Mouse (Mus musculus) hindbrain, embryonic 16.5 days (tissue): ENCODE measurements around the gene Tmem262. TPM values are rescaled to one million over a fixed set of nuclear protein-coding genes. Genes with fewer than 3 reads are reported as not detected.

Source experiments
- ATAC-seq: fragments of 200-750 bp; cut with Nextera tagmentation; 2 replicates; pipeline ENCODE4 v1.8.0; 2017; ENCODE audit warnings: moderate TSS enrichment, moderate library complexity
- H3K27ac ChIP-seq: fragments of 300-500 bp; sonication (generic); 2 replicates; pipeline ENCODE4 v1.5.1; 2014; ENCODE audit warnings: low read depth, mild to moderate bottlenecking, control low read depth, low read length, moderate library complexity
- H3K27me3 ChIP-seq: fragments of 300-500 bp; sonication (generic); replicated peaks from 2 replicates; pipeline ENCODE4 v1.6.1; 2014; ENCODE audit warnings: low read length; ENCODE audit not compliant: control insufficient read depth, insufficient read depth
- H3K36me3 ChIP-seq: fragments of 300-500 bp; sonication (generic); 2 replicates; pipeline ENCODE4 v1.6.1; 2014; ENCODE audit warnings: mild to moderate bottlenecking, low read length, moderate library complexity, mixed read lengths; ENCODE audit not compliant: control insufficient read depth, insufficient read depth
- H3K4me1 ChIP-seq: fragments of 300-500 bp; sonication (generic); 2 replicates; pipeline ENCODE4 v1.6.1; 2014; ENCODE audit warnings: low read depth, low read length; ENCODE audit not compliant: control insufficient read depth, insufficient read depth
- H3K4me2 ChIP-seq: fragments of 300-500 bp; sonication (generic); 2 replicates; pipeline ENCODE4 v1.6.1; 2014; ENCODE audit warnings: mild to moderate bottlenecking, low read length, control low read depth, moderate library complexity
- H3K4me3 ChIP-seq: fragments of 300-500 bp; sonication (generic); 2 replicates; pipeline ENCODE4 v1.5.1; 2014; ENCODE audit warnings: mild to moderate bottlenecking, low read length, control low read depth, moderate library complexity
- H3K9ac ChIP-seq: fragments of 300-500 bp; sonication (generic); 2 replicates; pipeline ENCODE4 v1.6.1; 2014; ENCODE audit warnings: low read depth, mild to moderate bottlenecking, control low read depth, low read length, moderate library complexity
- H3K9me3 ChIP-seq: fragments of 300-500 bp; sonication (generic); 2 replicates; pipeline ENCODE4 v1.6.1; 2014; ENCODE audit warnings: mild to moderate bottlenecking, low read length, moderate library complexity; ENCODE audit not compliant: control insufficient read depth
- WGBS: fragments of 180-500 bp; shearing (Covaris S2); extraction: QIAGEN DNeasy Blood & Tissue Kit; methylation state at CpG from one replicate; pipeline ENCODE4 v1.1.7; 2014; 5-methylcytosine and 5-hydroxymethylcytosine counted together
- microRNA-seq: library from miRNA; unstranded; fragments of <30 nt; microRNA quantifications from one replicate; pipeline ENCODE4, GENCODE M21; 2017
- polyA plus RNA-seq: library from polyadenylated mRNA; unstranded; fragments of >200 nt; fragmentation: Nextera tagmentation; extraction: Ambion mirVana; gene quantifications from 2 replicates; pipeline ENCODE4 v1.2.1, GENCODE M21; 2015

The Tmem262 gene
- polyA plus RNA-seq, 1 experiment from 2014 or later: not detected

DNA sequence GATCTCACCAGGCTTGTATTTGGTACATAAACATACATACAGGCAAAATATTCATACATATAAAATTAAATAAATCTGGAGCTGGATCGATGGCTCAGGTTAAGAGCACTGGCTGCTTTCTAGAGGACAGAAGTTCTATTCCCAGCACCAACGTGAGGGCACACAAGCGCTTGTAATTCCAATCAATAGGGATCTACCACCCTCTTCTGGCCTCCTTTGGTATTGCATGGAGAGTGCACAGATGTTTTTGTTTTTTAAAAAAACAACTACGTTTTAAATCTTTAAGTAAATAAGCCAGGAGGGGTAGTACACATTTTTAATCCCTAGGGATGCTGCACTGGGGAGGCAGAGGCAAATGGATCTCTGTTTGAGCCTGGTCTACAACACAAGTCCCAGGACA, 46.5 kb downstream of the Tmem262 start:
- no peak overlapping the region for H3K9ac ChIP-seq
- no peak overlapping the region for H3K27ac ChIP-seq
- no peak overlapping the region for H3K4me3 ChIP-seq
- WGBS: 19% methylated on average over 4 of the region's 4 CpGs
- no peak for ATAC-seq
- H3K4me1 ChIP-seq: no peaks in the 10 kb centered on the region
- H3K27me3 ChIP-seq: no peaks in the 10 kb centered on the region
- no peaks in the 10 kb centered on the region for H3K9me3 ChIP-seq
- H3K36me3 ChIP-seq: no peaks in the 10 kb centered on the region
- H3K4me2 ChIP-seq: no peak overlapping the region

DNA sequence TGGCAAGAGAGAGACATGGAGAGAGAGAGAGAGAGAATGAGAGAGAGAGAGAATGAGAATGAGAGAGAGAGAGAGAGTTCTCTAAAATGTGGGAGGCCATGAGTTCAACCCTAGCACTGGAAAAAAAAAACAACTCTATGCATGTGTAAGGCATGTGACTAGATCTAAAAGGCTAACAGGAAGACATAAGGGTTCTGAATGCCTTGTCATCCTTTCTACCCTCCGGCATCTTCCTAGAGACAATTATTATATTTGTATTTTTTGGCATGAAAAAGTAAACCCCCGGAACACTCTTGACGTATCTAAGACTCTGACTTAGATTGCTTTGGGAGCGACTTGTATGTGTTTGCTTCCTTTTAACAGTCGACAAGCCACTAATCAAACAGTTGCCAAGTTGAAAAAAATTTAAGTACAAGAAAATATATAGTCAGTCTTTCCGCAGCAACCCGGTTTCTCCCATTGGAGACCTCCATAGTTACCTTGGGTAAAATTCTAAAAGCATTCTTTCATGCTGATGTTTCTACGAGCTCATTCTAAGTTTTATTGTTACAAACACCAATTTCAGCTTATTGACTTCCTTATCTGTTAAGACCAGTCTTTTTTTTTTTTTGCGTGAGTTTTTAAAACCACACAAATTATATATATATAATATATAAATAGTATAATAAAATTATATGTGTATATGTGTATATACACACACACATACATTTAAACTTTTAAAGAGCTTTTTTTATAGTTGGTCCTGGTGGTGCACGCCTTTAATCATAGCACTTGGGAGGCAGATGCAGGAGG, 47.2 kb downstream of the Tmem262 start:
- H3K36me3 ChIP-seq: no peaks in the 10 kb centered on the region
- peak overlapping the region; percentile 75; the same call in 1 of the 2 replicates for H3K9ac ChIP-seq
- WGBS: 72% methylated on average over 10 of the region's 10 CpGs
- H3K9me3 ChIP-seq: no peaks in the 10 kb centered on the region
- peak overlapping the region; percentile 61 for H3K4me3 ChIP-seq
- no peaks in the 10 kb centered on the region for H3K27me3 ChIP-seq
- peak overlapping the region; percentile 91; the same call in 1 of the 2 replicates for H3K27ac ChIP-seq
- peak overlapping the region; percentile 61 for H3K4me2 ChIP-seq
- no peak for ATAC-seq
- no peaks in the 10 kb centered on the region for H3K4me1 ChIP-seq

DNA sequence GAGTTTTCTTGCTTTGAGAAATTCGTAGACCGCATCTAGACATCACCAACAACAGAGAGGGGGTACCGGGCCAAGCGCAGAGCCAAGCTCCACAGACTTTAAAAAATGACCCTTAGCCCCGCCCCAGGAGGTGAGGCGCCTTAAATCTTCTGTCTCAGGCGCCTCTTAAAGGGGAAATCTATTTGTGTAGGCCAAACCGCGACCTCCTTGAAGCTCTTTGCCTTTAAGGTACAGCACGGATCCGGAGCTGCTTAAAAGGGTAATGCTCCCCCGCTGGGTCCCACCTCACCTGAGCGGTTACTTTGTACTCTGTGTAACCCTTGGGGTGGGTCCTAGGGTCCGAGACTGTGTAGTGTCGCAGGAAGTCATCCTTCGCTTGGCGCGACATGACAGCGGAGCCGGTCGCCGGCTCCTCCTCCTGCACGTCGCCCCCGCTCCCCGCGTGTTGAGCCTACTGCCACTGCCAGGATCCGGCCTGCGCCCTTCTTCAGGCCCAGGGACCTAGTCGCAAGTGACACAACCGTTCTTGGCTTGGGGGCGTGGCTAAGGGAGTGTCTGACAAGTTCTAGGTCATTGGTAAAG, 48.0 kb downstream of the Tmem262 start, which contains the start of gene Snx15:
Gene Snx15, minus strand, starts transcription at position 545 of the 582 bp plus-strand sequence.
- Histone ChIP-seq H3K4me2 (peak within 1 kb of the TSS; percentile 61), H3K4me3 (peak within 1 kb of the TSS; percentile 61), H3K27me3 (no peaks in the 10 kb centered on the region), H3K9me3 (no peaks in the 10 kb centered on the region), H3K36me3 (no peaks in the 10 kb centered on the region), H3K9ac (peak within 1 kb of the TSS; percentile 75), H3K27ac (peak within 1 kb of the TSS; percentile 91), H3K4me1 (no peaks in the 10 kb centered on the region)
- ATAC-seq: peak; percentile 96
- under 1% methylated on average over 32 of the region's 32 CpGs for WGBS

Small RNAs within 50 kb of the gene (microRNA-seq; reads per million reads assigned to microRNA genes)
- gene Mir6988: not detected

Other genes starting within 250 kb of the Tmem262 start
- gene Frmd8, start 204.8 kb upstream of the Tmem262 start, polyA plus RNA-seq: 18.1 and 20.1 TPM in 2 replicates
- 2.2 and 2.6 TPM in 2 replicates for gene Slc25a45, start 202.2 kb upstream of the Tmem262 start, polyA plus RNA-seq
- 10.0 and 10.2 TPM in 2 replicates for gene Tigd3, start 185.9 kb upstream of the Tmem262 start, polyA plus RNA-seq
- 94.0 and 117 TPM in 2 replicates for gene Dpf2, start 167.0 kb upstream of the Tmem262 start, polyA plus RNA-seq
- gene Cdc42ep2, start 155.2 kb upstream of the Tmem262 start, polyA plus RNA-seq: 22.2 and 23.4 TPM in 2 replicates
- 22.4 and 26.6 TPM in 2 replicates for gene Pola2, start 115.8 kb upstream of the Tmem262 start, polyA plus RNA-seq
- not detected in 2 replicates for gene Slc22a20, start 93.9 kb upstream of the Tmem262 start, polyA plus RNA-seq
- 5.2 and 5.6 TPM in 2 replicates for gene Capn1, start 64.1 kb upstream of the Tmem262 start, polyA plus RNA-seq
- 29.0 and 38.4 TPM in 2 replicates for gene Syvn1, start 33.5 kb upstream of the Tmem262 start, polyA plus RNA-seq
- 62.4 and 68.8 TPM in 2 replicates for gene Mrpl49, start 22.2 kb upstream of the Tmem262 start, polyA plus RNA-seq
- gene Fau, start 22.2 kb upstream of the Tmem262 start, polyA plus RNA-seq: 471 and 479 TPM in 2 replicates
- gene Znhit2, start 18.8 kb upstream of the Tmem262 start, polyA plus RNA-seq: 31.5 and 35.2 TPM in 2 replicates
- 61.3 and 64.6 TPM in 2 replicates for gene Tm7sf2, start 11.7 kb upstream of the Tmem262 start, polyA plus RNA-seq
- 89.5 and 91.3 TPM in 2 replicates for gene Vps51, start 2.8 kb upstream of the Tmem262 start, polyA plus RNA-seq
- gene Gm28374, start 2.2 kb downstream of the Tmem262 start, polyA plus RNA-seq: 1.2 and 1.5 TPM in 2 replicates
- gene Zfpl1, start 4.9 kb downstream of the Tmem262 start, polyA plus RNA-seq: 74.8 and 77.4 TPM in 2 replicates
- gene Cdca5, start 5.0 kb downstream of the Tmem262 start, polyA plus RNA-seq: 6.8 and 7.7 TPM in 2 replicates
- gene AC131692.1, start 14.4 kb downstream of the Tmem262 start, polyA plus RNA-seq: not detected in 2 replicates
- 0.41 and 0.43 TPM in 2 replicates for gene Naaladl1, start 25.7 kb downstream of the Tmem262 start, polyA plus RNA-seq
- 48.5 and 53.9 TPM in 2 replicates for gene Sac3d1, start 38.6 kb downstream of the Tmem262 start, polyA plus RNA-seq
- 64.3 and 66.9 TPM in 2 replicates for gene Snx15, start 48.3 kb downstream of the Tmem262 start, polyA plus RNA-seq
- not detected in 2 replicates for gene Batf2, start 61.0 kb downstream of the Tmem262 start, polyA plus RNA-seq
- 154 and 162 TPM in 2 replicates for gene Arl2, start 61.5 kb downstream of the Tmem262 start, polyA plus RNA-seq
- 0.10 TPM in 1 of 2 replicates, not detected in the other for gene Majin, start 104.4 kb downstream of the Tmem262 start, polyA plus RNA-seq
- not detected in 2 replicates for gene Gpha2, start 146.3 kb downstream of the Tmem262 start, polyA plus RNA-seq
- 161 and 167 TPM in 2 replicates for gene Ppp2r5b, start 155.8 kb downstream of the Tmem262 start, polyA plus RNA-seq
- gene Atg2a, start 161.6 kb downstream of the Tmem262 start, polyA plus RNA-seq: 11.7 and 16.7 TPM in 2 replicates
- 105 and 113 TPM in 2 replicates for gene Ehd1, start 196.7 kb downstream of the Tmem262 start, polyA plus RNA-seq
- 0.26 and 0.31 TPM in 2 replicates for gene Cdc42bpg, start 226.4 kb downstream of the Tmem262 start, polyA plus RNA-seq